Mouse (Mus musculus) testis, adult 2 months (tissue): ENCODE results near the gene Mall.

Experiments
- CTCF ChIP-seq: fragments of 200-500 bp; IDR thresholded peaks from 2 replicates; pipeline ENCODE4 v1.5.1; 2012; ENCODE audit warnings: low read depth, mild to moderate bottlenecking, inconsistent platforms, low read length, moderate library complexity; ENCODE audit not compliant: control insufficient read depth, insufficient read depth, insufficient replicate concordance
- POLR2A ChIP-seq: fragments of 200-500 bp; IDR thresholded peaks from 2 replicates; pipeline ENCODE4 v1.6.1; 2012; ENCODE audit warnings: low read depth, mild to moderate bottlenecking, inconsistent platforms, low read length, moderate library complexity; ENCODE audit not compliant: control insufficient read depth

DNA sequence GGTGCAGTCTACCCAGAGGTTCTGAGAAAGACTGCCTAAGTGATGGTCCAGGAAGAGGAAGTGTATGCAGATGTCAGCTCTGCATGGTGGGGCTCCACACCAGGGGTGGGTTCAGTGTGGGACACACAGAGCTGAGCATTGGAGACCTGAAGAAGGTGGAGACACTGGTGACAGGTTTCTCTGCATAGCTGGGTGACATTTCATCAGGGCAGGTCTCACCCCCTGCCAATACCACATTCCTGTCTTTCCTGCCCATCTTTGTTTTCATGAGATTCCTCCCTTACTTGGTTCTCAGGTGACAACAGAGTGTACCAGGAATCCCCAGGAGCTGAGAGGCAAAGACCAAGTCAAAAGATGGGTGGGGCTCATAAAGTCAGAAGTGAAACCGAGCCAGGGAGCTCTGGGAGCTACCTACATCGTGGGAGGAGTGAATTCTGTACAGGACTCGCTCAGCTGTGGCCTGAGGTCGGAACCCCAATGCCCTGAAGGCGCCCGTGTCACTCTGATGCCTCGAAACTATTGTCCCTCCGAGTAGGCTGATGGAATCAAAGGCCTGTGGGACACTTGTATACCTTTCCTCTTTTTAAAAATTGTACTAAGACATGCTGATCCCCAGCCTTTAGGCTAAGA is 10.8 kb downstream of the Mall start:
- TF ChIP-seq CTCF: no peak
- TF ChIP-seq POLR2A: no peak
